Mouse (Mus musculus): ENCODE results near the gene Tpr.
A peak's percentile ranks its signal among the peaks of the same experiment; 100 is the strongest.

The Tpr gene

GRCm38 (mm10) chr1:150459599-150459998 is 67.0 kb downstream of the Tpr start:
- no peak for DNase-seq (ENCODE audit: extremely low read depth, low read depth, low spot score)

GRCm38 (mm10) chr1:150460595-150460994 is 68.0 kb downstream of the Tpr start:
- no peak for DNase-seq (ENCODE audit: extremely low read depth, low read depth, low spot score)

- DNase-seq (ENCODE audit: extremely low read depth, low read depth, low spot score) = peak; percentile 10
These were observed 70.4 kb downstream of the Tpr start for GRCm38 (mm10) chr1:150463068-150463467.

GRCm38 (mm10) chr1:150463691-150464090 is 71.1 kb downstream of the Tpr start:
- no peak for DNase-seq (ENCODE audit: extremely low read depth, low read depth, low spot score)

GRCm38 (mm10) chr1:150465364-150465763 is 72.7 kb downstream of the Tpr start:
- DNase-seq (ENCODE audit: extremely low read depth, low read depth, low spot score) = no peak

GRCm38 (mm10) chr1:150466132-150466531 is 73.5 kb downstream of the Tpr start, which contains the start of gene Prg4:
Gene Prg4, minus strand, starts transcription at chr1:150466165.
- DNase-seq (ENCODE audit: extremely low read depth, low read depth, low spot score) = peak; percentile 61

- DNase-seq (ENCODE audit: extremely low read depth, low read depth, low spot score) = no peak
These were observed 77.4 kb downstream of the Tpr start for GRCm38 (mm10) chr1:150469992-150470391.

GRCm38 (mm10) chr1:150472525-150472924 is 79.9 kb downstream of the Tpr start:
- DNase-seq (ENCODE audit: extremely low read depth, low read depth, low spot score) = no peak

- DNase-seq (ENCODE audit: extremely low read depth, low read depth, low spot score) = no peak
These were observed 88.0 kb downstream of the Tpr start for GRCm38 (mm10) chr1:150480674-150481073.

GRCm38 (mm10) chr1:150489148-150489547 is 96.5 kb downstream of the Tpr start:
- no peak for DNase-seq (ENCODE audit: extremely low read depth, low read depth, low spot score)

GRCm38 (mm10) chr1:150496626-150497302 is 104.1 kb downstream of the Tpr start:
- no peak for DNase-seq (ENCODE audit: extremely low read depth, low read depth, low spot score)

GRCm38 (mm10) chr1:150497690-150498089 is 105.1 kb downstream of the Tpr start:
- DNase-seq (ENCODE audit: extremely low read depth, low read depth, low spot score) = peak; percentile 19

GRCm38 (mm10) chr1:150498177-150498576 is 105.5 kb downstream of the Tpr start:
- DNase-seq (ENCODE audit: extremely low read depth, low read depth, low spot score) = no peak
